Mouse (Mus musculus) embryonic fibroblast, embryonic 13.5 days (primary cell): ENCODE data around the gene Drg1.

Source experiments
- CTCF ChIP-seq: IDR thresholded peaks from 2 replicates; pipeline ENCODE4 v1.5.1; 2011; ENCODE audit warnings: mild to moderate bottlenecking, control low read depth, low read length, moderate library complexity, borderline replicate concordance; ENCODE audit not compliant: insufficient read depth
- POLR2A ChIP-seq: IDR thresholded peaks from 2 replicates; pipeline ENCODE4 v1.6.1; 2011; ENCODE audit warnings: low read depth, mild to moderate bottlenecking, control low read depth, low read length, moderate library complexity

- TF ChIP-seq POLR2A: no peak
- no peak for TF ChIP-seq CTCF
These were observed 39.6 kb upstream of the Drg1 start for GRCm38 (mm10) chr11:3305821-3306220.
